Mouse (Mus musculus) small intestine, adult 2 months (tissue): ENCODE measurements around the gene Olfr1419.

Source experiments
- CTCF ChIP-seq: fragments of 200-500 bp; IDR thresholded peaks from 2 replicates; pipeline ENCODE4 v1.5.1; 2012; ENCODE audit warnings: low read depth, mild to moderate bottlenecking, control low read depth, inconsistent platforms, low read length, moderate library complexity, mixed read lengths; ENCODE audit not compliant: insufficient replicate concordance, insufficient read length; ENCODE audit errors: extremely low read depth
- POLR2A ChIP-seq: fragments of 200-500 bp; IDR thresholded peaks from 2 replicates; pipeline ENCODE4 v1.6.1; 2012; ENCODE audit warnings: low read depth, mild to moderate bottlenecking, control low read depth, inconsistent platforms, low read length, moderate library complexity

GRCm38 (mm10) chr19:11856506-11856905, 18.4 kb downstream of the Olfr1419 start:
- TF ChIP-seq CTCF = no peak
- TF ChIP-seq POLR2A = no peak
